Mouse (Mus musculus) MN1 (cell line): ENCODE measurements at regions not wholly inside any gene's neighbourhood (a gene's known extent, or its start where the extent isn't known, plus 50 kb on each side); places are given as distances from the start of the nearest gene placed in this dataset.

ENCODE experiments used
- DNase-seq: peaks from one replicate; pipeline ENCODE4 v3.0.0-alpha.2; 2016; ENCODE audit warnings: low spot score

GRCm38 (mm10) chr6:97741427-97741826 lies 65.4 kb upstream of the Mitf start:
- DNase-seq, result no peak

DNA sequence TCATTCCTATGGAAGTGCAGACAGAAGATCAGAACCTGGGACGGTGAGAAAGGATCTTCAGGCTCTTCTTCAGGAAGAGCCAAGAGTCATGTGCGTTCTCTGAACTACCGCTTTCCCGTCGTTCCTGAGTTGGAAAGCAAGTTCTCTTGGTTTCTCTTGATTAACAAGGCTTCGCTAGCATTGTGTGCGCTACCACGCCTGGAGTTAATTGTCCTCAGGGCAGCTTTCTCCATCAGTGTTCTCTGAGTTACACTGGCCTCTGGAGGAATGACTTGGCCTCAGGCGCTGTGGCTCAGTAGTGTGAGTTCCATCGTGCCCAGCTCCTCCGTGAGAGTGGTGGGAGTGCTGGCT lies 66.0 kb upstream of the Mitf start:
- no peak for DNase-seq

- DNase-seq, result peak; percentile 74
These were observed 66.6 kb upstream of the Mitf start for GRCm38 (mm10) chr6:97740107-97740850.

DNA sequence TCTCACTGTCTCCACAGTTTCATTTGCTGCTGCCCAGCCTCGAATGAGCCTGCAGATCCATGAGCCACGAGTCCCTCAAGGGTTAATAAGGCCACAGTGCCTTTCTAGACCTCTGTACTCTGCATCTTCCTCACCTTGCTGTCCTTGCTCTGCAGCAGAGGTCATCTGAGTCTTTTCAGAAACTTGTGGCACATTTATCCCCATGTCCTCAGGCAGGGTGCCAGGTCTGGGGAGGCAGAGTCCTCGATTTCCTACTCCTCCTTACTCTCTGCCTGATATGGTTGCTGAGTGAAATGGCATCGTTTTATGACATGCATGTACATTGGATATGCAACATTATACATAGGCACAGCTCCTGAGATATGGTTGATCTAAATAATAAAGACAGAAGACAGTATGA lies 68.0 kb upstream of the Mitf start:
- no peak for DNase-seq

- peak; percentile 76 for DNase-seq
These were observed 76.0 kb upstream of the Mitf start for GRCm38 (mm10) chr6:97730835-97731234.

GRCm38 (mm10) chr6:97718184-97718910 lies 88.5 kb upstream of the Mitf start:
- peak; percentile 86 for DNase-seq

DNA sequence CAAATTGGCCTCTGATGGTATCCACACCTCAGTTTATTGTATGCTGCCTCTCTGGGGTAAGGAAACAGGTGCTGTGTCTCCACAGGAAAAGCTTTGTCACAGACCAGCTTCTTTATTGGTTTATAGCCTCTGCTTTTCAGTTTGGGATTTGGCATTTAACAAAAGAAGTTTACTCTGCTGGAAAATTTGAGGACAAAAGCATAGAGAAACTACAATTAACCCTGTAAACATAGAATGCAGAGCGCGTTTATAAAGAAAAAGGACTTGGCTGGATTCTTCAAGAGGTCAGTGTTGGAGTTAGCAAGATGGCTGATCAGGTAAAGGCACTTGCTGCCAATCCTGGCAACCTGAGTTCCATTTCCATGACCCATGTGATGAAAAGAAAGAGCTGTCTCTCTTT lies 90.1 kb upstream of the Frmd4b start:
- no peak for DNase-seq

- no peak for DNase-seq
These were observed 87.0 kb upstream of the Frmd4b start for GRCm38 (mm10) chr6:97704361-97704760.

DNA sequence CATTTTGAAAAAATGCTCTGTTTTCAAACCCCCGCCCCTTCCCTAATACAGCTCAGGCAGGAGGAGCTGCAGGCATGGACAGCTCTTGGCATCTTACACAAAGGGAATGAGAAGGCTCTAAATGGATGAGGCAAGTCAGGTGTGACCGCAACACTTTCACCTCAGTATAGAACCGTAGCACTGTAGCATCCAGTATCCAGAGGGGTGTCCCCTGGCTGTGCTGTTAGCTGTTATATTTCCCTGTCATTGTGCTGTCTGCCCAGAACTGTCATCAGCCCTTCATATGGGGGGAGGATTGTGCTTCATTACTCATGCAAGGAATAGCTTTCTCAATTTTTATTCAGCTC lies 82.4 kb upstream of the Frmd4b start:
- DNase-seq, result no peak

GRCm38 (mm10) chr6:97699054-97699751 lies 81.9 kb upstream of the Frmd4b start:
- no peak for DNase-seq

DNA sequence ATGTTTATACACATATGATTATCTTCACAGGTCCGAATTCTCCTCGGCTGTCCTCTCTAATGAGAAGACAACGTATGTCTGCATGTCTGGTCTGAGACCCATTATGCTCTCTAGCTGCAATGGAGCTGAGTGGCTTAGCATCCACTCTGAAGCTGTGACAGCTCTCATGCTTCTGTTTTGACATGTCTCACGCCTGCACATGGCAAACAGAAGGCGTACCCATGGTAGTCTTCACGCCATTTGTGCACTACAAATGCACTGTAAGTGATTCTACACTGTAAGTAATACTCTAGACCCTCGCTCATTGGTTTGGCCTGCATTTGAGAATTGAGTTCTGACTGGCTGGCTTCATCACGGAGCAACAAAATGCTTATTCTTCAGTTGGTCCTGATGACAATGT lies 75.9 kb upstream of the Frmd4b start:
- DNase-seq, result no peak

- no peak for DNase-seq
These were observed 73.8 kb upstream of the Frmd4b start for GRCm38 (mm10) chr6:97691136-97691535.

DNA sequence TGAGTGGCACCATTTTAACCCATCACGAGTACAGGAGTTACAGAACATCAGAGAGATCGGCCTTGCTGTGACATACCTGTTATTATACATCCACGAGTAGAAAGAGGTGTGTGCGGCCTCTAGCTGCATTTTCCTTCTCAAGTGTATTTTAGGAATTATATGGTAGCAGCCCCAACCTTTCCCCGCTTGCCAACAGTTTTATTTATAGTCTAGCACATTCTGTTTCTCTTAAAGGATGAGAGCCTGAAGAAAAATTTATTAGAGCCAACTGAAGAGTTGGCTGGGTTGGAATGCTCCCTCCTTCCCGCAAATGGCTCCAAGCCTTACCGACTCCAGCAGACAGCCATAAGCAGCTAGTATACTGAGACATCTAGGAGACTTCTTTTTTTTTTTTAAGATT lies 67.0 kb upstream of the Frmd4b start:
- no peak for DNase-seq

DNA sequence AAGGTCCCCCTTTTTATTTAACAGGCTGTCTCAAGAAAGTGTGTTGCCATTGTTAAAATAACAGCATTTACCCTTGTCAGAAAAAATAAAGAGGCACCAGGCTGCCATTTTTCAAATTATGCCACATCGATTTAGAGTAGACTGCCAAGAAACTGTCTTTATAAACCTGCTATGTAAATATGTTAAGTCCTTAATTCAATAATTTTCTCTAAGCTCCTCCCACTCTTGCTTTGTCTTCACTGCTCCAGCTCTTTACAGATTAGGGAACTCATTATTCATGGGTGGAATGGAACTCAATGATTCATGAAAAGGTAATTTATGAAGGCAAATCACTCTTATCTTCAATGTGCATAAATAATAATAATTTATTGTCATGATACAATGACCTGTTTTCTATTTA lies 64.9 kb upstream of the Frmd4b start:
- peak; percentile 14 for DNase-seq

DNA sequence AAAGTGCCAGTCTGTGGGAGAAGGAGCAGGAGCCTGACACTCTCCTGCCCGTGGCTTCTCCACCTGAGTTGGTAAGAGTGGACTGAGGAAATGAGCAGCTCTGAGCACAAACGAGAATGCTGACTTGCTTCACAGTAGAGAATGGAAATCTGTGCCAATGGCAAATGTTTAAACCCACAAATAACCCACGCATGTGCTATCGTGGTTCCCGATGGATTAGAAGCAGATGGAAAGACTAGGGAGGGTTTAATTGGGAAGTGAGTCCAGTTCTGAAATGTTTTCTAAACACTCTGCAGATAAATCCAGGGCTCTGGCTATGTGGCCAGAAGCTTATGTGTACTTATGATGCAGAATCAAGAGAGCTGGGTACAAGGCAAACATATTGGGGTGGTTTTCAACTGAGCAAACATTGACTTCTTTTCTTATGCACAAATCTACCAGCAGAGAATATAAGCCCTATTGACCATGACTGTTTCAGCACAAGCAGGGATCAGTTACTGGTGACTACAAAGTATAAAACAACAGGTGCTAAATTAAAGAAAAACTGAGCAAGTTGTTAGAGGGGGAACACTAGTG lies 57.9 kb upstream of the Frmd4b start:
- DNase-seq, result no peak

DNA sequence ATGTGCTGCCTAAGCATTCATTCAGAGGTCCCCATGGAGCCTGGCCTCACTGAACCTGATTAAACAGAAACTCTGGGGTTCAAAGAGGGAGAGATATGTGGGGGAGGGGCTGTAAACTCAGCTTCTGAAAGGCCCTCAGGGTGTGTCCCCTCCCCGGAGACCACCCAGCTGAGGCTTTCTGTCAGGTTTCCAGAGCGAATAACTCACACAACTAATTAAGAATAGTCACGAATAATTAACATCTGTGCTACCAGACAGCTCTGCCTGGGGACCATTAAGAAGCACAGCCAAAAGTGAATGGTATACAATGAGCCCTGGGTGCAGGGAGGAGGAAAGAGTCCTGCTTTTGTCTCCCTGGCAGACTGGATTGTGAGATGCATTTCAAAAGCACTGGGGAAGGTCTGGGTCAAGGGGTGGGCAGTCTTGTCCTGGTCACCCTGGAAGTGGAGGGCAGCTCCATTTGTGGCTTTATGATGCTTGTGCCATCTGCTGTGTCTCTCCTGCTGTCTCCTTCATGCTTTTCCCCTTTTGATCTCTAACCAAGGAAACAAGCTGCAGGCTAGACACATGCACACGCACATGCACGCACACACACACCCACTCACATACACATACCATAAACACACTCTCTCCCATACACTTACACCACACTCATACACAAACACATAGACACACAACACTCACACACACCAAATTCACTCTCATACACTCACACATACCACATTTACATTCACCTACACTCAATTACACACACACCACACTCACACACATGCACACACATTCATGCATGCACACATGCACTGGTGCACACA lies 49.7 kb upstream of the Frmd4b start:
- DNase-seq, result peak; percentile 6
